Mouse (Mus musculus) liver, postnatal 0 days (tissue): Measurements from ENCODE around the gene Josd1. TPM values are rescaled to one million over a fixed set of nuclear protein-coding genes. Genes with fewer than 3 reads are reported as not detected.
A peak's percentile ranks its signal among the peaks of the same experiment; 100 is the strongest.

Experiments used
- ATAC-seq: fragments of 200-750 bp; cut with Nextera tagmentation; 2 replicates; pipeline ENCODE4 v1.8.0; 2017; ENCODE audit warnings: mild to moderate bottlenecking, moderate library complexity
- DNase-seq: peaks from one replicate; pipeline ENCODE4 v3.0.0-alpha.2; 2016
- H3K27ac ChIP-seq: fragments of 300-500 bp; sonication (generic); 2 replicates; pipeline ENCODE4 v1.5.1; 2014; ENCODE audit warnings: antibody characterized with exemption, moderate library complexity, mild to moderate bottlenecking, low read depth
- H3K27me3 ChIP-seq: fragments of 300-500 bp; sonication (generic); 2 replicates; pipeline ENCODE4 v1.6.1; 2014; ENCODE audit warnings: low read length, control low read depth, mixed read lengths; ENCODE audit not compliant: insufficient read depth
- H3K36me3 ChIP-seq: fragments of 300-500 bp; sonication (generic); replicated peaks from 2 replicates; pipeline ENCODE4 v1.6.1; 2014; ENCODE audit warnings: mild to moderate bottlenecking, control low read depth, low read length, moderate library complexity, mixed read lengths; ENCODE audit not compliant: insufficient read depth
- H3K4me1 ChIP-seq: fragments of 300-500 bp; sonication (generic); 2 replicates; pipeline ENCODE4 v1.6.1; 2014; ENCODE audit warnings: antibody characterized with exemption, mild to moderate bottlenecking, control low read depth; ENCODE audit not compliant: insufficient read depth
- H3K4me2 ChIP-seq: fragments of 300-500 bp; sonication (generic); 2 replicates; pipeline ENCODE4 v1.6.1; 2014; ENCODE audit warnings: low read depth, mild to moderate bottlenecking, low read length, moderate library complexity, mixed read lengths
- H3K4me3 ChIP-seq: fragments of 300-500 bp; sonication (generic); 2 replicates; pipeline ENCODE4 v1.5.1; 2014; ENCODE audit warnings: low read depth, low read length
- H3K9ac ChIP-seq: fragments of 300-500 bp; sonication (generic); replicated peaks from 2 replicates; pipeline ENCODE4 v1.6.1; 2014; ENCODE audit warnings: mild to moderate bottlenecking, moderate library complexity
- H3K9me3 ChIP-seq: fragments of 300-500 bp; sonication (generic); 2 replicates; pipeline ENCODE4 v1.6.1; 2016; ENCODE audit warnings: mild to moderate bottlenecking, control low read depth, low read length, mixed read lengths
- CTCF ChIP-seq: sonication (generic); IDR thresholded peaks from 2 replicates; pipeline ENCODE4 v1.5.1; 2016; ENCODE audit warnings: antibody characterized with exemption, low read depth
- EP300 ChIP-seq: IDR thresholded peaks from 2 replicates; pipeline ENCODE4 v1.6.1; 2016; ENCODE audit warnings: antibody characterized with exemption, low read depth, mild to moderate bottlenecking
- WGBS: fragments of 180-500 bp; shearing (Covaris S2); extraction: QIAGEN DNeasy Blood & Tissue Kit; methylation state at CpG from one replicate; pipeline ENCODE4 v1.1.7; 2014; ENCODE audit not compliant: insufficient replicate concordance; 5-methylcytosine and 5-hydroxymethylcytosine counted together
- polyA plus RNA-seq: library from polyadenylated mRNA; unstranded; fragments of >200 nt; fragmentation: Nextera tagmentation; extraction: Ambion mirVana; gene quantifications from 2 replicates; pipeline ENCODE4 v1.2.1, GENCODE M21; 2015

Gene Josd1
- polyA plus RNA-seq, 1 experiment from 2014 or later = 13.3 TPM

DNA sequence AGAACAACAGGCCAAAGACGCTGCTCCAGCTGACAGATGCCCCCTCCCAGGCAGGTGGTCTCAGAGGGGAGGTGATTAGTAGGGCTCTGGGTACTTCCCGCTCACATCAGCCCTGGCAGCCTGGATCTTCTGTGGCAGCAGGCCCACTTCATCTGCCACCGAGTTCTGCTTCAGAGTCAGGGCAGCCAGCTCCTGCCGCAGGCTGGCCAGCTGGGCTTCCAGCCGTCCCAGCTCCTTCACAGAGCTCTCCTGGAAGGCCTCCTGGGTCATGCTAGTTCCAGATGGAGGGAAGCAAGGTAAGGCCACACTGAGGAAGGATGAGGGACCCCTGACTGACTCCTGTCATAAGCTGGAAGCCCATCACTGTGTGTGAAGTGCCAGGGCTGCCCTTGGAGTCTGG lies 40.6 kb upstream of the Josd1 start:
- H3K27me3 ChIP-seq = no peaks in the 10 kb centered on the region
- H3K9me3 ChIP-seq = no peaks in the 10 kb centered on the region
- H3K4me3 ChIP-seq = no peak overlapping the region
- no peak overlapping the region for H3K4me2 ChIP-seq
- ATAC-seq (no peak), DNase-seq (no peak)
- peaks cover 17% of the 10 kb centered on the region for H3K4me1 ChIP-seq
- H3K9ac ChIP-seq = no peak overlapping the region
- H3K27ac ChIP-seq = 0 out of 2 replicates have a peak overlapping the region, but pooled peaks have one; percentile 7
- TF ChIP-seq CTCF = no peak
- TF ChIP-seq EP300 = no peak
- H3K36me3 ChIP-seq = peaks cover 83% of the 10 kb centered on the region
- WGBS = 78% methylated on average over 5 of the region's 5 CpGs

GRCm38 (mm10) chr15:79727840-79728239 lies 40.1 kb upstream of the Josd1 start:
- peaks cover 79% of the 10 kb centered on the region for H3K36me3 ChIP-seq
- TF ChIP-seq EP300 (no peak), CTCF (no peak)
- WGBS = 91% methylated on average over 6 of the region's 6 CpGs
- no peaks in the 10 kb centered on the region for H3K9me3 ChIP-seq
- H3K4me2 ChIP-seq = no peak overlapping the region
- no peaks in the 10 kb centered on the region for H3K27me3 ChIP-seq
- ATAC-seq (no peak), DNase-seq (no peak)
- H3K9ac ChIP-seq = no peak overlapping the region
- no peak overlapping the region for H3K27ac ChIP-seq
- no peak overlapping the region for H3K4me3 ChIP-seq
- H3K4me1 ChIP-seq = peaks cover 14% of the 10 kb centered on the region

DNA sequence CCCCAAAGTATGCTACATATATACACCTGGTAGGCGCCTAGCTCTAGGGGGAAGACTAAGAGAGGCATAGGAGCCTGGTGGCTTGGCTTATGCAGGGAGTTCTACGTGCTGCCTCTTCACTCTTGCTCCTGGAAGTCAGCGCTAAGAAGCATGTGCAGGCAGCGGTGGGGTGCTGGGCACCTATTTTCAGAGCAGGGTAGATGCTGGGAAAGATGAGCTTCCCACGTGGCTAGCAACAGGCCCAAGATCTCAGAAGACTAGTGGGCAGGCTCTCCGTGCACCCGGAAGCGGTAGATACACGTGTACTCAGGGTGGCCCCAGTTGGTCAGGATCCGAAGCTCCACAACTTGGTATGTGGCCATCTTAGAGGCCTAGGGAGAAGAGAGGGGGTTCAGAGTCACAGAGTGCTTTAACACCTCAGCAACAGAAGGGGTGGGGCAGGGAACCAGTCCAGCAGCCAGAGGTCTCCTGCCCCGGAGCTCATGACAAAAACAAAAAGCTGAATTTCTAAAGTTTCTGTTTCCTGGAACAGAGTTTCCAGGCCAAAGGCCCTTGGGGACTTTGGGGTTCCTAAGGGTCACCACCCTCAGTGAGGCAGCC lies 37.6 kb upstream of the Josd1 start:
- Histone ChIP-seq H3K4me2 (no peak overlapping the region), H3K27me3 (no peaks in the 10 kb centered on the region), H3K27ac (no peak overlapping the region), H3K4me1 (peaks cover 8% of the 10 kb centered on the region), H3K9me3 (no peaks in the 10 kb centered on the region), H3K4me3 (no peak overlapping the region), H3K9ac (no peak overlapping the region), H3K36me3 (peaks cover 71% of the 10 kb centered on the region)
- no peak for ATAC-seq
- WGBS = 84% methylated on average over 11 of the region's 11 CpGs
- TF ChIP-seq EP300 (no peak), CTCF (no peak)
- no peak for DNase-seq

DNA sequence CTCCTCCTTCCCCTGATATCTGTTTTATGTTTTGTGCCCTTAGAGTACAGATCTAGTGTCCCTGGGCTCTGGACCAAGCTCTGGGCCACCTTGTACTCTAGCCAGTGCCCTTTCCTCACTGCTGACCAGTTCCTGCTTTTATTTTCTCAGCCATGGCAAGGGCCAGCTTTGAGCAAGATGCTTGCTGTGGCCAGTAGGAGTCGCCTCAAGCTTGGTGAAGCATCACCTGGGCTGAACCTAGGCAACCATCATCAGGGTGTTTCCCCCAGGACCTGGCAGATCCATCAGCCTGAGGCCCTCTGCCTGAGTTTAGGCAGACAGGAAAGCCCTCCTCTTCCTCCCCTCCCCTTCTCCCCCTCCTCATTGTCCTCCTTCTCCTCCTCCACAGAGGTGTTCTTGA lies 35.7 kb upstream of the Josd1 start:
- no peaks in the 10 kb centered on the region for H3K27me3 ChIP-seq
- no peak overlapping the region for H3K4me3 ChIP-seq
- peak; percentile 78 for TF ChIP-seq CTCF
- TF ChIP-seq EP300 = no peak
- no peak overlapping the region for H3K4me2 ChIP-seq
- H3K4me1 ChIP-seq = no peaks in the 10 kb centered on the region
- no peak overlapping the region for H3K9ac ChIP-seq
- DNase-seq (peak; percentile 60), ATAC-seq (peak; percentile 64)
- peaks cover 72% of the 10 kb centered on the region for H3K36me3 ChIP-seq
- WGBS = 42% methylated on average over 1 of the region's 1 CpGs
- no peaks in the 10 kb centered on the region for H3K9me3 ChIP-seq
- H3K27ac ChIP-seq = 0 out of 2 replicates have a peak overlapping the region, but pooled peaks have one; percentile 16

DNA sequence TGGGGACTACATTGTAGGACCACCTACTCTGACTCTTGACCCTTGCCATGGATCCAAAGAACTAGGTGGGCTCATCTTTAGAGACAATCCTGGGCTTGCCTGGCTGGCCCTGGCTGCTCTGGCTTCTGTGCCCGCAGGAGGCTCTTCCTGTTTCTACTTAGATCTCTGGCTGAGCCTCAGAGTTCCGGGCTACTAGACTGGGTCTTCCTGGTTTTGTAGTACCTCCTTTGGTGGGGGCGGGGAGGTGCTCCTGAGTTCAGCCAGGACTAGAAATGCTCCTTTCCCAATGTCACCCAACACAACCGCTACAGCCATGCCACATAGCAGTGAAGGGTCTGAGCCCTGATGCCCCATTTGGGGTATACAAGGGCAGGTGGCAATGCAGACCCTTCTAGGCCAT lies 33.1 kb upstream of the Josd1 start:
- Histone ChIP-seq H3K9me3 (no peaks in the 10 kb centered on the region), H3K27ac (no peak overlapping the region), H3K4me1 (no peaks in the 10 kb centered on the region), H3K27me3 (no peaks in the 10 kb centered on the region), H3K4me2 (no peak overlapping the region), H3K36me3 (peaks cover 69% of the 10 kb centered on the region), H3K9ac (no peak overlapping the region), H3K4me3 (no peak overlapping the region)
- TF ChIP-seq CTCF = no peak
- no peak for TF ChIP-seq EP300
- WGBS = 61% methylated on average over 4 of the region's 4 CpGs
- DNase-seq = no peak
- no peak for ATAC-seq

- Histone ChIP-seq H3K27ac (no peak overlapping the region), H3K36me3 (peaks cover 69% of the 10 kb centered on the region), H3K4me3 (no peak overlapping the region), H3K9me3 (no peaks in the 10 kb centered on the region), H3K9ac (no peak overlapping the region), H3K4me1 (no peaks in the 10 kb centered on the region), H3K27me3 (no peaks in the 10 kb centered on the region), H3K4me2 (no peak overlapping the region)
- ATAC-seq (no peak), DNase-seq (no peak)
- 86% methylated on average over 8 of the region's 8 CpGs for WGBS
- TF ChIP-seq EP300 (no peak), CTCF (no peak)
Measured at GRCm38 (mm10) chr15:79720267-79720666, 32.5 kb upstream of the Josd1 start.

DNA sequence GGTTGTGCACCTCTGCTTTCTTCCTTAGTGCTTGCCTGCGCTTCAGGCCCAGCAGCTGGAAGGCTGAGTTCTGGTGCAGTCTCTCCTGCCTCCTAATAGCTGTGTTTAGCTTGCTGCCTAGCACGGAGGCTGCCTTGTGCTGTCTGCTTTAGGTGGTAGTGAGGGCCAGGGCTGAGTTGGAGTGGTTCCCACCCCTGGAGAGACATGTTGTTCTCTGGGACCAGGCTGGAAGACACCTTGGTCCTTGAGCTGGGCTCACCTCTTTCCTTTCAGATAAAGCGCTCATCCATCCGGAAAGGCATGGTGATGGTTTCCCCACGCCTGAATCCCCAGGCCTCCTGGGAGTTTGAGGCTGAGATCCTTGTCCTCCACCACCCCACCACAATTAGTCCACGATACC lies 29.0 kb upstream of the Josd1 start:
- Histone ChIP-seq H3K9me3 (no peaks in the 10 kb centered on the region), H3K4me2 (no peak overlapping the region), H3K27me3 (no peaks in the 10 kb centered on the region), H3K4me1 (no peaks in the 10 kb centered on the region), H3K4me3 (no peak overlapping the region), H3K9ac (no peak overlapping the region), H3K36me3 (peaks cover 81% of the 10 kb centered on the region), H3K27ac (no peak overlapping the region)
- ATAC-seq = no peak
- no peak for DNase-seq
- 95% methylated on average over 6 of the region's 6 CpGs for WGBS
- TF ChIP-seq EP300 (no peak), CTCF (no peak)
